Mouse (Mus musculus) left cerebral cortex, postnatal 14 days (tissue): ENCODE results near the gene Shisa7. TPM values are rescaled to one million over a fixed set of nuclear protein-coding genes. Genes with fewer than 3 reads are reported as not detected.
A peak's percentile ranks its signal among the peaks of the same experiment; 100 is the strongest.
"Not testable (repeated sequence)": the region's sequence is repeated elsewhere in the genome, so short reads cannot be mapped to it uniquely, and the experiment has no call there.

Experiments
- DNase-seq, 2 experiments: peaks; one replicate each; pipeline ENCODE4 v3.0.0; 2021 to 2022; ENCODE audit warnings: low spot score in 2 of 2, mixed read lengths in 1 of 2
- intact Hi-C: fragments of 180-260 bp; cut with DNase I; formaldehyde crosslinking; loops from one replicate; pipeline ENCODE4 v1.15.1; 2025
- total RNA-seq, 2 experiments: library from RNA; stranded (reverse); gene quantifications; 2 replicates each; pipeline ENCODE4 v1.2.3; 2021

Gene Shisa7
- total RNA-seq, 2 experiments from 2014 or later: 116 to 133 TPM

DNA sequence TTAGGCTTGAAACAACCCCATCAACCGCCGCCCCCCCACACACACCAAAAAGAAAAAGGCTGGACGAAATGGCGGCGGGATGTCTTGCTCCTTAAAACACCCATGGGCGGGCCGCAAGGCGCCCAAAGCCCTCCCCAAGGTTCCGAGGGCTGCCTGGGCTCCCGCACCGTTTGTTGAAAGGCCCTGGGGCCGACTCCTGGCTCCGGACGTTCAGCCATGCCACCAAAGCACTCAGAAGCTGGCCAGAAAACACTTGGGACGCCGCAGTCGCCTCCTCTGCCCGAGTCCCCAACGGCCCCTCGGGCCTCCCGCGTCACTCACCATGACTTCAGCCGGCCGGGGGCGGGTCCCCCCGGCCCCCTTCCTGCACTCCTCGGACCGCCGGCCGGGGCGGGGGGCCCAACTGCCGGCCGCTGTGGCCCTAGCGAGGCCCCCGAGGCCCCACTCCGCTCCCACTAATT, 32.6 kb downstream of the Shisa7 start:
- intact Hi-C loops: no loop called here
- peak in 1 of 2 experiments; percentile 40 for DNase-seq

DNA sequence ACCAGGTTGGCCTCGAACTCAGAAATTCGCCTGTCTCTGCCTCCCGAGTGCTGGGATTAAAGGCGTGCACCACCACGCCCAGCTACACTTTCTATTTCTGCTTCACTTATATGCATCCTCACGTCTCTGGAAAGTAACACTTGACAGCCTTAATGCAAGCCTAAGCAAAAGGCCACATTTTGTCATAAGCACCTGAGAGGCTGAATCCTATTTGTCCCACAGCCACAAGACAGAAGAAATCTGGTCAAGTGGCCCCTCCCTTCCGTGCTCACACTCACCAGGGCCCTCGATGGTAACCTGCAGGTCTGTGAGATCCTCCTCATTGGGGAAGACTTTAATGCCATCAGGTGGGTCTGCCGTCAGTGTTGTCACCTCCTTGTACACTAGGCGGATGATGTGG, 33.4 kb downstream of the Shisa7 start:
- DNase-seq, intact Hi-C loops: not testable (repeated sequence)

DNA sequence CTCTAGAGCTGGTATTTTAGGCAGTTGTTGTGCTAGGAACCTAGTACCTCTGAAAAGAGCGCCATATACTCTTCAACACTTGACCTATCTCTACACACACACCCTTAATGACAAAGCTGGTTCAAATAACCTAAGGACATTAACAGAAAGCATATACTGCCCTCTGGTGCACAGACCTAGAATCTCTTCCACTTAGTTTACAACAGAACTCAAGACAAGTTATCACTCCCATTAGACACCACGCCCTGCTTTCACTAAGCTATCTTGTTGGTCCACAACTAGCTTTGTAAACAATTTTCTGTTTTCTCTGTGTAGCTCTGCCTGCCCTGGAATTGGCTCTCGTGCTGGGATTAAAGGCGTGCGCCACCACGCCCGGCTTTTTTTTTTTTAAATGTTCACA, 37.8 kb downstream of the Shisa7 start:
- DNase-seq: peak in 1 of 2 experiments; percentile 58
- intact Hi-C loops: loop anchor here (5.0 kb wide), 2 partner anchors 114 to 249 kb away; partner anchors contain the start of gene Brsk1

DNA sequence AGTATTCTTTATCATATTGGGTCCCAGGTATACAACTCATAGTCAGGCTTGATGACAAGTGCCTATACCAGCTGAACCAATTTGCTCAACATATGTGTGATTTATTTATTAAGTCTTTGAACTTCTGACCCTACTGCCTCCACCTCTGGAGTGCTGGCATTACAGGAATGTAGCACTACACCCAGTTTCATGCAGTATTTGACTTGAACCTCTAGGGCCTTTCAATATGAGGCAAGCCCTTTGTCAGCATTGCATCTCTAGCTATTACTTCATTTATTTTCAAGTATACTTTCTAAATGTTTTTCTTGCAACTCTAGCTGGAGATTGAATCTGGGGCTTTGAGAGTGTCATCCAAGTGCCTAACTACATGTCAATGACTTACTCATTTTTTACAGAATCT, 42.2 kb downstream of the Shisa7 start:
- DNase-seq: no peak
- intact Hi-C loops: no loop called here

DNA sequence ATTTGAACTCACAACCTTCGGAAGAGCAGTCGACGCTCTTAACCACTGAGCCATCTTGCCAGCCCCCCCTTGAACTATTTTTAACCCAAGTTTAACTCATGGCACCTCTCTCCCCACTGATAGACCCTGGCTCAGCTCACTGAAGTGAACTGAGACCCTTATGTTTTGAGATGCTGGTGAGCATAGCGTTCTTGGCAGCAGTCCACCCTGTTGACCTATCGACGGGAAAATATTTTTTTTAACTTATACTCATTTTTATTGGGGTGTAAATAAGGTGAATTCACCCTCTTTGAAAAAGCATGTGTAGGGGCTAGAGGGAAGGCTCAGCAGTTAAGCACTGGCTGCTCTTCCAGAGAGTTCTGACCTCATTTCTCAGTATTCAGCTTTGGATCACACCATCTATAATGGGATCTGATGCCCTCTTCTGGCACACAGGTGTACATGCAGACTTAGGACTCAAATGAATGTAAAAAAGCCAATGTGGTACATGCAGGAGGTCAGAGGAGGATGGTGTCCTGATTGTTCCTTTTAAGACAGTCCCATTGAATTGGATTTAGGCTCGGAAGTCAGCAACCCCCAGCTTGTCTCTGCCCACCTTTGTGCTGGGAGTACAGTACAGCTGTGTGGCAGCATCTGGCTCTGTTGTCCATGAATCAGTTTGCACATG, 48.6 kb downstream of the Shisa7 start:
- intact Hi-C loops: loop anchor here (10.0 kb wide), 1 partner anchor 81 kb away; no protein-coding TSS in a partner anchor
- DNase-seq: peak; percentile 29 to 62

DNA sequence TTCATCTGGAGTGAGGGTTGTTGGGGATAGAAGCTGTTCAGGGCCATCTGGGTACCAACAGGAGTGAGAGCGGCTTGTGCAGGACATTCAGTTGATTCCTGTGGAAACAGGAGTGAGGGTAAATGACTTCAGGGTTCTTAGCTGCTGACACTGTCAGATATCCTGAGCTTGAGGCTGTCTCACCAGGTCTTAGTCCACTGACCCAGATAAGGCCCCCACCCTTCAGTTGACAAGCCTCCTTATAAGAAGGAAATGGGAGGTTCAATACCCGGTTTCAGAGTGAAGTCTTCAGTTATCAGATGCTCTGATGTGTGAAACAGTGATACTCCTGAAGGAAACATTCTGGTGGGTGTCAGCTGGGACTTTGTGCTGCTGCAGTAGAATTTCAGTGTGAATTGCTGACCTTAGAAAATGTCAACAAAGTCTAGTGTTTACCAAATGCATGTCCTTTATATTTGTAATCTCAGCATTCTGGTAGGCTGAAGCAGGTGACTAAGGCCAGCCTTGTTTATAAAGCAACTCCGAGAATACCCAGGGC, 49.8 kb downstream of the Shisa7 start:
- intact Hi-C loops: loop anchor here (5.0 to 10.0 kb wide), 2 partner anchors 52 to 80 kb away; partner anchors contain the start of gene Kmt5c
- no peak for DNase-seq

DNA sequence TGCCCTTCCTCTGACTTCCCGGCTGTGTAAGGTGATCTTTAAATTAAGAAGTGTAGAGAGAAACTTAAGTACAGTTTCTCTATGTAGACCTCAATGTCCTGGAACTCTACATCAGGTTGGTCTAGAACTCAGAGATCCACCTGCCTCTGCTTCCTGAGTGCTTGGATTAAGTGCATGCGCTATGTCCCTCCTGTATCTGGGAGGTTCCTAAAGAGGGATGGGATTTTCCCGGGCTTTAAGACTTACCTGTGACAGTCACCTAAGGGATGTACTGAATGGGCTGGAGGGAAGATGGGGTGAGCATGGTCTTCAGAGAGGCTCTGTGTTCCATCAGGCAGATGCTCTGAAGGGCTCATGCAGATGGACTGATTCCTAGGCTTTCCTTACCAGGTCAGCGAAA, 50.8 kb downstream of the Shisa7 start:
- no peak for DNase-seq
- intact Hi-C loops: loop anchor here (5.0 to 10.0 kb wide), 2 partner anchors 51 to 79 kb away; partner anchors contain the start of gene Kmt5c

DNA sequence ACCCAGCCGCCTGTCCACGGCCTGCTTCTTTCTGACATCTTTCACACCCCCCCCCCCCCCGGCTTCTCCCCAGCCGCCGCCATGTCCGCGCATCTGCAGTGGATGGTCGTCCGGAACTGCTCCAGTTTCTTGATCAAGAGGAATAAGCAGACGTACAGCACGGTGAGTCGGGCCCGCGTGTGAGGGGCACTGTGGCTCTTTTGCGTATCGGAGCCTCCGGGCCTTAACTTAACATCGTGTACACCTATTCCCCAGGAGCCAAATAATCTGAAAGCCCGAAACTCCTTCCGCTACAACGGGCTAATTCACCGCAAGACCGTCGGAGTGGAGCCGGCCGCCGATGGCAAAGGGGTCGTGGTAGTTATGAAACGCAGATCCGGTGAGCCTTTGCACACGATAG, 51.2 kb downstream of the Shisa7 start:
- not testable (repeated sequence) for DNase-seq
- intact Hi-C loops: loop anchor here (5.0 to 10.0 kb wide), 2 partner anchors 51 to 78 kb away; partner anchors contain the start of gene Kmt5c

DNA sequence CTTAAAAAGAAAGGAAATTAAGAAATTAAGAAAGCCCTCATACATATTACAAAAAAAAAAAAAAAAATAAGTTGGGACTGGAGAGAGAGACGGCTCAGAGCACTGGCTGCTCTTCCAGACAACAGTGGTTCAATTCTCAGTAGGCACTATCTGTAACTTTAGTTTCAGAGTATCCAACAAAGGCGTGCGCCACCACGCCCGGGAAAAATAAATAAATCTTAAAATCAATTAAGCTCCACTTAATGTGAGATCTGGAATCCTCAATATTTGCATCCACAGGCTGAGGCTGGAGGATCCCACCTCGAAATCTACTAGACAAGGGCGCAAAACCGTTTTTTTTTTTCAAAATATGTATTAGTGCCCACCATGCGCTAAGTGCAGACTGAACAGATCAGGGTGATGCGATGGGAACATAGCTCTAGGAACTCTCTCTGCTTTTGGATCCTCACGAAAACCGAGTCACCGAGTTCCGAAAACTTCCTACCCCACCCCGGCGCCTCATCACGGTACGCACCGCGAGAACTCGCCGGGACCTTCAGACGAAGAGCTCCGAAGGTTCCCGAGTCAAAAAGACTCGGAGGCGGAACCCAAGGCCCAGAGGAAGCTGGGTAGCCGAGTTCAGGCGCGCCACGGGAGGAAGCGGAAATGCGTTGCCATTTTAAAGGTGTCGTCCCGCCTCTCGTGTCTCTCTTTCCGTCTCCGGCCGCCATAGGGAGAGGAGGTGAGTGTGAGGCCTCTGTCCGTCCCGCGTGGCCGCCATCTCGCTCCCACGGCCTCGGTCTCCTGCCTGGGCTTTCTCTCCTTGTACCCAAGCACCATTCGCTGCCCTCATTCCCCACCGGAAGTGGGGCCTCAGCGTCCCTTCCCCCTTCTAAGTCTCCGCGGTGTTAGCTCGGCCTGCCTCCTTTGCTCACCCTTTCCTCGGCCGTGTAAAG, 52.0 kb downstream of the Shisa7 start, which contains the start of gene Rpl28:
TSS of gene Rpl28 (plus strand) at position 597 of the 935 bp plus-strand sequence.
- intact Hi-C loops: loop anchor here (5.0 to 10.0 kb wide), 2 partner anchors 50 to 78 kb away; partner anchors contain the start of gene Kmt5c
- DNase-seq: peak; percentile 96 to 97

DNA sequence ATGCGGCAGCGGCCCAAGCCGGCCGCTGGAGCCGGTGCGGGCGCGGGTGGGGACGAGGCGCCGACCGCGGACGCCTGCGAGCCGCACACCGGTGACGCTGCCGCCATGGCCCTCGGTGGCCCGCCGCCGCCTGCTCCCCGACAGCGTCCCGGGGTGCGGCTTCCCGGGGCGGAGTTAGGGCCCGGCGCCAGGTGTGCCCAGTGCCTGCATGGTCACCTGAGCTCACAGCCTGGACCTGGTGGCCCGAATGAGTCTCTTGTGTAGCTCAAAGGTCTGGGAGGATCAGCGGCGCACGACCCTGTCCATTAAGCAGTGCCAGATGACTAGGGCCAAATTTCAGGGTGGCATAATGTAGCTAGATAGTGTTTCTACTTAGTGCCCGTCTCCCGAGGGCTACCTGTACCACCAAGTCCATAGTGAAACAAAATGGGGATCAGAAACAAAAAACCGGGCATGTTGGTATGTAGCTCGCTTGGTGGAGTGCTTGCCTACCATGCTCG, 55.0 kb downstream of the Shisa7 start, which contains the start of gene Tmem238:
TSS of gene Tmem238 (minus strand) at position 221 of the 500 bp plus-strand sequence.
- no peak for DNase-seq
- intact Hi-C loops: no loop called here

DNA sequence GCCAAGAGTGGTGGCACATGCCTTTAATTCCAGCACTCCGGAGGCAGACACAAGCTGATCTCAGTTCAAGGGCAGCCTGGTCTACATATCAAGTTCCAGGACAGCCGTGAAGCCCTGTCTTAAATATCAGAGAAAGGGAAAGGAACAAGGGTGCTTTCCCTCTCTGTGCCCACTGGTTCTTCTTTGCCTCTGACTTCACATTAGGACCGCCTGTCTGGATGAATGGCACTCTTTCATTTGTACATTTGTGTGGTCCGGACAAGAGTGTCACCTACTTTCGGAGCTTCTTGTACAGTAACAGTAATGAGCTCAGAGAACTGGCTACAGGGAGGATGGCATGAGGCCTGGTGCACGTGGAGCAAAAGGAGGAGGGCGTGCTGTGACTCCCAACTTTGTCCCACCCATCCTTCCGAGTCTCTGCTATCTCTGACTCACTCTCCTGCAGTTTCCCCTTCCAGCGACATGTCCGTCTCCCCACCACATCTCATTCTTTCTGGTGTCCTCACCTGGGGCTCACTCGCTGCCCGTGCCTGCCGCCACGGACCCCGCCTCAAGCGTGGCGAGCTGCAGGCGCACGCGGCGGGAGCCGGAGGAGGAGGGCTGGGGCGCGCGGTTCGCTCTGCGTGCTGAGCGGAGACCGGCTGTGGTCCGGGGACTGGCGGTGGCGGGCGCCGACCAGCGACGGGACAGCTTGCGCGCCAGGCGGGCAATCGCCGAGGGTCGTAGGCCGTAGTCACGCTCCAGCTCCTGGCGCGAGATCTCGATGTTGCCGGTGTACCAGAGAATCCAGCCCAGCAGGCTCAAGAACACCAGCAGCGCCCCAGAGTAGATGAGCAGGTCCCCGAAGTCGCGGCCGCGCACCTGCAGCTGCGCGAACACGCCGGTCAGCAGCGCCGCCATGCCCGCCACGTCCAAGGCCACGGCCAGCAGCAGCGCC, 55.7 kb downstream of the Shisa7 start:
- intact Hi-C loops: no loop called here
- DNase-seq: peak; percentile 46 to 47

DNA sequence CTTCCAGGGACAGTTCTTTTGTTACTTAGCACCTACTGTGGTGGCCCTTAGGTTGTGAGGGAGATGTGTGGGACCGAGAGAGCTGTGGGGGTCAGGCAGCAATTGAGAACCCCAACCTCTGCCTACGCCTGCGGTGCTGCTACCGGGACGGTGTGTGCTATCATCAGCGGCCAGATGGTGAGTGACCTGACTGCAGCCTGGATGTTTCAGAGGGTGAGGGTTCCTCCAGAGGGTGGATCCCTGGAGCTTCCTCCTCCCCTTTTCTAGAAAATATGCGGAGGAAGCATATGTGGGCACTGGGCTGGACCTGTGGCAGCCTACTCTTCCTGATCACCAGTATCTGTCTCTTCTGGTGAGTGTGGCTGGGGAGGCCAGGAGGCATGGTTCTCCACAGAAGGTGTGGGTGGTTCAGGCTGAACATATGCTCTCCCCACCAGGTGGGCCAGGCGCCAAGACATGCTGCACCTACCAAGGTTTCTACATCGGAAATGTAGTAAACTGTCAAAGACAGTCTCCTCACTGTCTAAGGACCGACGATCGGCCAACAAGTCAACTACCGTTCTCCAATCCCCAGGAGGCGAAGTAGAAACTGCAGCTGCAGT, 60.7 kb downstream of the Shisa7 start:
- intact Hi-C loops: no loop called here
- DNase-seq: peak in 1 of 2 experiments; percentile 26

DNA sequence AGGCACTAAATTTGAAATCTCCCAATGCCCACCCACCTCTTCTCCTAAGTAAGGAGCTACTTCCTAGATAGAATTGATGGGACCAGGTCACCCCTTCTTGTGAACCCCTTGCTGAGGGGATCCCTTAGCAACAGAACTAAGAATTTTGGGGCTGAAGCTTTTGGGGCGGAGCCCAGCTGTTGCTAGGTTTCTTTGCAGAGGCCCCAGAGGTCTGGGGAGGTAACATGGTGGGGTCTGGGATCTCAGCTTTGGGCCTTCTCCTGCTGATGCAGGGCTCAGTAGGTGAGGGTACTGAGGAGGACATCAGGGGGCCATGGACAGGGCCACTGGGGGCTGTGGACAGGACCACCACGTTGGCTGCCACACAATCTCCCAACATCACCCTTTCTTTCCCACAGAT, 61.7 kb downstream of the Shisa7 start, which contains the start of the genes Il11 and Tmem190:
TSS of gene Il11 (minus strand) at position 101 of the 400 bp plus-strand sequence.
TSS of gene Tmem190 (plus strand) at position 179 of the 400 bp plus-strand sequence.
- intact Hi-C loops: no loop called here
- DNase-seq: no peak

DNA sequence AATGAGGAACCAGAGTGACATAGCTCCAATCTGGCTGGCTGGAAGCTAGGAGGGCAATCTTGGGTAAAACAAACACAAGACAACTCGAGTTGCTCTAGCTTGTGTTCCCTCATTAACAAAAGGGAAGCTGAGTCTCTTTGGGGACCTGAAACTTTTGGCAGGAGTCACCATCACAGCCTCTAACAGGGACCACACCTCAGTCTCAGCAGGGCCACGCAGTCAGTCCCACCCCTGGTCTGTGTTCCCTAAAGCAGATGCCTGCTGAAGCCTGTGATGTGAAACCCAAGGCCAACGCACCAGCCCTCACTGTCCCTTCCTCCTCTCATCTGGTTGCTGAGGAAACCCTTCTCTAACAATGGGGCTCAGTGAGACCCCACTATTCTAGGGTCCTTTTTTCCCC, 62.4 kb downstream of the Shisa7 start:
- intact Hi-C loops: no loop called here

DNA sequence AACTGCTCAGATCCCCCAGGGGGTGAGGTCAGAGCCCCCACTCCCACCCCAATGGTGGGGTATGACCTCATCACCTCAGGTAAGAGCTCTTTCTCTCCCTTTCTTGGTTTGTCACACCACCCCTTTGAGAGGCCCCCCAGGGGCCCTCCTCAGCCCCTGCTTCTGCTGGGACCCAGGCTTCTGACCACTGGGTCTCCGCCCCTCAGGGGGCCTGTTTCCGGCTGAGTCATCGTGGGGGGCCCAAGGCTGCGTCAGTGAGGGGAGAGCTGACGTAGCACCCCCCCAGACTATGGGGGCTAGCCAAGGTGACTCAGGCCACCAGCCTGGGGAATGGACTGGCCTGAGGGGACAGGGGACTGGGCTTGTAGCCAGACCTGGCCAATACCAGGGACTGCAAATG, 64.6 kb downstream of the Shisa7 start:
- intact Hi-C loops: no loop called here
- no peak for DNase-seq

More for the DNA sequence above, 62.4 kb downstream of the Shisa7 start:
- DNase-seq: no peak

DNA sequence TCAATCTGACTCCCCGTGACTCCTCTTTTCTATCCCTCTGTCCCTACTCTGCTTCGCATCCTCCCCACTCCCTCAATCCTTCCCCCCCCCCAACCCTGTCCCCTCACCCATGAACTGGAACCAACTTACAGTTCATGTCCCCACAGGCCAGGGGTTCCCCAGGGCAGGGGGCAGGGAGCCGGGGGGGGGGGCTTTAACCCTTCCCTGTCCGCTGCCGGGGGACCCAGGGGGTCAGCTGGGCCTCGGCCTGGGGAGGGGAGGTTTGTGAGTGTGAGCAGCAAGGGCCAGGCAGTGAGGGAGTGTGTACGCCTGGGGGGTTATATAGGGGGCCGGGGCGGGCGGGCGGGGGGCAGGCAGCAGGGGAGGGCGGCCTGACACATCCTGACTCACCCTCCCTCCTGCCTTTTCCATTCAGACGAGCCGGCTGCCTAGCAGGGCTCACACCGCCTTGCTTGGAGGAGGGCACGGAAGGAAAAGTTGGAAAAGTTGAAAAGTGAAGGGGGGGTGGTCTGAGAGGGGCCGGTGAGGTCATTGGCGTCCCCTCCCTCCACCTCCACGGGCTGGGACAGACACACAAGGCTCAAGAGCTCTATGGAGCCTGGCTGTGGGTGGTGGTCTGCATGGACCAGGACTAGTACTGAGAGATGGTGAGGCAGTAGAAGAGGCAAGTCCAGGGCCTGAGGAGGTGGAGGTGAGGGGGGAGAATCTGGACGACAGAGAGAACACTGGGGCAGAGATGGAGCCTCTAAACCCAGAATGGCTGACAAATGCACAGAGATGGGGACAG, 66.5 kb downstream of the Shisa7 start:
- intact Hi-C loops: no loop called here
- DNase-seq: no peak
